Mouse (Mus musculus) heart, adult 2 months (tissue): ENCODE results near the gene Atcay.
A peak's percentile ranks its signal among the peaks of the same experiment; 100 is the strongest.

ENCODE experiments used
- CTCF ChIP-seq: fragments of 200-600 bp; IDR thresholded peaks from 2 replicates; pipeline ENCODE4 v1.8.1; 2022; ENCODE audit warnings: antibody characterized with exemption, mild to moderate bottlenecking, moderate library complexity
- EP300 ChIP-seq: fragments of 200-500 bp; IDR thresholded peaks from 2 replicates; pipeline ENCODE4 v1.6.1; 2011; ENCODE audit warnings: low read depth, low read length, control low read depth; ENCODE audit not compliant: insufficient read depth
- POLR2A ChIP-seq: fragments of 200-500 bp; IDR thresholded peaks from 2 replicates; pipeline ENCODE4 v1.6.1; 2011; ENCODE audit warnings: mild to moderate bottlenecking, low read depth, low read length, control low read depth; ENCODE audit not compliant: insufficient read depth

DNA sequence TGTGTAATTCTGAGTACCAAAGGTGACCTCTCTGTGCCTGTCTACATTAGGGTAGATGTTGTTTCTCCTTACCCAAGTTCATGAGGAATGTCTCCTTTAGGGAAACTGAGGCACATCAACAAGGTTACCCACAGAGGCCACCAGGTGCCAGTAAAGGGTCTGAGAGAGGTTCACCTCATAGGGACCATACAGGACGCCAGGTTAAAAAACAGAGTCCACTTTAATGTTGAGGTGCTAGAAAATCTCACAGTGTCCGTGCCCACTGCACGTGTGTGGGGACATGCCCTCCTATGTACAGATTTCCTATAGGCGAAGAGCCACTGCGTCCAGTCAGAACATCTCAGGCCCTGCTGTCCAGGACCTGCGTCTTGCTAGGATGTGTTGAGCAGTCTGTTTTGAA lies 31.6 kb downstream of the Atcay start:
- no peak for TF ChIP-seq CTCF
- TF ChIP-seq POLR2A, result peak; percentile 3; the same call in 1 of the 2 replicates
- TF ChIP-seq EP300, result peak; percentile 77; the same call in 1 of the 2 replicates
